Mouse (Mus musculus) heart, postnatal 10 days (tissue): ENCODE results near the gene Obox7. TPM values are rescaled to one million over a fixed set of nuclear protein-coding genes. Genes with fewer than 3 reads are reported as not detected.
"Not testable (repeated sequence)": the region's sequence is repeated elsewhere in the genome, so short reads cannot be mapped to it uniquely, and the experiment has no call there.

Source experiments
- DNase-seq, 2 experiments: peaks; one replicate each; pipeline ENCODE4 v3.0.0; 2021
- intact Hi-C: fragments of 180-260 bp; cut with DNase I; formaldehyde crosslinking; loops from one replicate; pipeline ENCODE4 v1.15.1; 2025
- total RNA-seq, 2 experiments: library from RNA; stranded (reverse); gene quantifications; 2 replicates each; pipeline ENCODE4 v1.2.3; 2021

The Obox7 gene
- not detected for total RNA-seq

DNA sequence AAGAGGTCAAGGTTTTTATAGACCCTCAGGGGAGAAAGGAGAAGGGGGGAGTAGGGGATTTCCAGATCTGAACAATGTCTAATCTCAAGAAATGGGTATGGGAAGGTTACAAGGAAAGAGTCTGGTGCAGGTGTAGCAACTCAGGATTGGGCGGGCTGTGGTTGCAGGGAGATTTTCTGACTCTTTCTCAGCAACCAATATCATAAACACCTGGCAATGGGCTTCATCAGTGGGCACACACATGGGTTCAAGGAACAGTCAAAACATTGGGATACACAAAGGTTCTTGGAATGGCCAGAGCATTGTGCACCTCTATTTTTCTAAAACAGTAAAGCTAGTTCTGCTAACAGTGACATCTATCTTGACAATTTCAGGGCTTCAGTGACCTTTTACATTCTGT lies at the start of gene Obox7:
TSS of gene Obox7 (plus strand) at position 301 of the 400 bp plus-strand sequence.
- intact Hi-C loops, result not testable (repeated sequence)

GRCm38 (mm10) chr7:14622556-14623542 lies 36.4 kb upstream of the Obox7 start:
- intact Hi-C loops, result not testable (repeated sequence)
- DNase-seq, result peak; percentile 13 to 26

More for the DNA sequence above, at the start of gene Obox7:
- not testable (repeated sequence) for DNase-seq

Other genes with a start within 250 kb of the Obox7 start
- gene Sult2a8, start 212.7 kb upstream of the Obox7 start, total RNA-seq, result not detected
- not detected for gene Sult2a7, start 165.3 kb upstream of the Obox7 start, total RNA-seq
- under 1 TPM; 0.05 TPM for gene Vmn1r90, start 96.0 kb upstream of the Obox7 start, total RNA-seq